Mouse (Mus musculus) cerebellum, adult 2 months (tissue): ENCODE results near the gene Gripap1. TPM values are rescaled to one million over a fixed set of nuclear protein-coding genes. Genes with fewer than 3 reads are reported as not detected.

Experiments
- DNase-seq, 2 experiments: peaks; one replicate each; pipeline ENCODE4 v3.0.0; 2021
- H3K27ac ChIP-seq: fragments of 200-500 bp; 2 replicates; pipeline ENCODE4 v1.5.1; 2012; ENCODE audit warnings: low read length, control low read depth, inconsistent platforms; ENCODE audit not compliant: insufficient read depth
- H3K27me3 ChIP-seq: fragments of 200-500 bp; 2 replicates; pipeline ENCODE4 v1.6.1; 2012; ENCODE audit warnings: inconsistent platforms, mild to moderate bottlenecking, low read length, moderate library complexity; ENCODE audit not compliant: control insufficient read depth, insufficient read depth
- H3K4me1 ChIP-seq: fragments of 200-500 bp; 2 replicates; pipeline ENCODE4 v1.6.1; 2011; ENCODE audit warnings: low read length; ENCODE audit not compliant: control insufficient read depth, insufficient read depth
- H3K4me3 ChIP-seq: fragments of 200-500 bp; replicated peaks from 2 replicates; pipeline ENCODE3; 2011; ENCODE audit warnings: mild to moderate bottlenecking, low read depth, low read length, control low read depth; ENCODE audit not compliant: insufficient read depth
- CTCF ChIP-seq: fragments of 200-500 bp; IDR thresholded peaks from 2 replicates; pipeline ENCODE4 v1.5.1; 2011; ENCODE audit warnings: low read depth, mild to moderate bottlenecking, control low read depth, low read length, moderate library complexity, borderline replicate concordance; ENCODE audit not compliant: insufficient read depth
- POLR2A ChIP-seq: fragments of 200-500 bp; IDR thresholded peaks from 2 replicates; pipeline ENCODE4 v1.6.1; 2011; ENCODE audit warnings: low read length, control low read depth, borderline replicate concordance; ENCODE audit not compliant: insufficient read depth
- WGBS: fragments of 180-500 bp; shearing (Covaris S2); methylation state at CpG from one replicate; pipeline ENCODE4 v1.1.7; 2018; 5-methylcytosine and 5-hydroxymethylcytosine counted together
- polyA plus RNA-seq: library from polyadenylated mRNA; depleted of rRNA; stranded (reverse); fragments of >200 nt; gene quantifications from 2 replicates; pipeline ENCODE4 v1.2.3, GENCODE M21; 2012; rRNA removed

Gene Gripap1
- polyA plus RNA-seq, 1 experiment = 110 TPM

DNA sequence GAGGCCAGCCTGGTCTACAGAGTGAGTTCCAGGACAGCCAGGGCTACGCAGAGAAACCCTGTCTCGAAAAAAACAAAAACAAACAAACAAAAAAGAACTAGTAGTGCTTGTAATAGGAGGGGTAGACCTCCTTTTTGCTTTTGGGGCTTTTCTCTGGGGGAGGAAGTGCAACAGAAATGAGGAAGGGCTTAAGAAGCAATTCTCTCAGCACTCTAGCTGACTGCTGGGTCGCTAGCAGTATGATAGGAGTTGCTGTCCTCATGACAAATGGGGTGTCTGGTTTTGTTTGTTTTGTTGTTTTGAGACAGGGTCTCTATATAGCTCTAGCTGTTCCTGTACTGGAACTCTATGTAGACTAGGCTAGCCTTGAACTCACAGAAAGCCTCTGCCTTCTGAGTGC, 75.0 kb downstream of the Gripap1 start:
- Histone ChIP-seq H3K27me3 (no peaks in the 10 kb centered on the region), H3K4me1 (no peaks in the 10 kb centered on the region), H3K27ac (no peak overlapping the region), H3K4me3 (no peak overlapping the region)
- no peak for DNase-seq
- WGBS = 94% methylated on average over 3 of the region's 3 CpGs
- no peak for TF ChIP-seq CTCF
- TF ChIP-seq POLR2A = no peak

DNA sequence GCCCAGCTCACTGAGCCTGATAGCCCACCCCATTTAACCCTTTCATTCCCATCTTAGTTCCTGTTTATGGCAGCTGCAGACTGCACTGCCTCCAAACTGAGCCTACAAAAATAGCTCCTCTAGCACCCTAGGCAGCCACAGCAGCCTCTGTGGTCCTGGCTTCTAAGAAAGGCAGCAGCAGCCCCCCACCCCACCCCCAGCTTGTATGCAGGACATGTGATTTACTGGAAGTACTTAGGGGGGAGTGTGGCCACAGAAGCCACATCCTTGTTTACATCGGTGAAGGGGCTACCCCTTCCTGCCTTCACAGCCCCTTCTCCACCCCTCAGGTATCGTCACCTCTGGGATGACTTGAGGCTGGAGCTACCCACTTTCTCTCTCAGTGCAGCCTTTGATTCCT, 75.8 kb downstream of the Gripap1 start:
- 74% methylated on average over 2 of the region's 2 CpGs for WGBS
- no peaks in the 10 kb centered on the region for H3K4me1 ChIP-seq
- H3K4me3 ChIP-seq = no peak overlapping the region
- no peak for DNase-seq
- H3K27me3 ChIP-seq = no peaks in the 10 kb centered on the region
- TF ChIP-seq CTCF = no peak
- TF ChIP-seq POLR2A = no peak
- no peak overlapping the region for H3K27ac ChIP-seq

- 58% methylated on average over 2 of the region's 2 CpGs for WGBS
Observed at GRCm38 (mm10) chrX:7865786-7866185, 76.2 kb downstream of the Gripap1 start.

DNA sequence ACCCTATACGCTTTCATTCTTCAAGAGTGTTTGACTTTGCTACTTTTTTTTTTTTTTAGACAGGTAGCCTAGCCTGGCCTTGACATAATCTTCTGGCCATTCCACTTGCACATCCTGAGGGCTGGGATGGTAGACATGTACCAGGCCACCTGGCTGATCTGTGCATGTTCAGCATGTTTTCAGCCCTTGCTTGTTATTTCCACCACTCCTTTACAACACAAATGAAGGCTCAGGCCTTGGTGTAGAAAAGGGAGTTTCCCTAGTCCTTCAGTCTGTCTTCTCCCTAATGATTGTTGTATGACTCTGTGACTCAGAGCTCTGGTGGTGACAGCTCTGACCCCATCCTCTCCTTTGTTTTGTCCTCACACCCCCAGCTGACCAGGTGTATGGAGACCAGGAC, 77.6 kb downstream of the Gripap1 start:
- no peaks in the 10 kb centered on the region for H3K27me3 ChIP-seq
- no peak for DNase-seq
- WGBS = 100% methylated on average over 1 of the region's 1 CpGs
- TF ChIP-seq POLR2A = no peak
- TF ChIP-seq CTCF = no peak
- no peak overlapping the region for H3K4me3 ChIP-seq
- no peak overlapping the region for H3K27ac ChIP-seq
- H3K4me1 ChIP-seq = no peaks in the 10 kb centered on the region

More at GRCm38 (mm10) chrX:7865786-7866185, 76.2 kb downstream of the Gripap1 start:
- Histone ChIP-seq H3K4me3 (no peak overlapping the region), H3K27me3 (no peaks in the 10 kb centered on the region), H3K27ac (no peak overlapping the region; the same call in 1 of the 2 replicates), H3K4me1 (no peaks in the 10 kb centered on the region)
- TF ChIP-seq CTCF (no peak), POLR2A (no peak)
- DNase-seq = no peak

GRCm38 (mm10) chrX:7868506-7868905, 78.9 kb downstream of the Gripap1 start:
- H3K27me3 ChIP-seq = no peaks in the 10 kb centered on the region
- DNase-seq = no peak
- H3K4me1 ChIP-seq = no peaks in the 10 kb centered on the region
- TF ChIP-seq CTCF (no peak), POLR2A (no peak)
- H3K4me3 ChIP-seq = no peak overlapping the region
- 44% methylated on average over 2 of the region's 2 CpGs for WGBS
- no peak overlapping the region for H3K27ac ChIP-seq

DNA sequence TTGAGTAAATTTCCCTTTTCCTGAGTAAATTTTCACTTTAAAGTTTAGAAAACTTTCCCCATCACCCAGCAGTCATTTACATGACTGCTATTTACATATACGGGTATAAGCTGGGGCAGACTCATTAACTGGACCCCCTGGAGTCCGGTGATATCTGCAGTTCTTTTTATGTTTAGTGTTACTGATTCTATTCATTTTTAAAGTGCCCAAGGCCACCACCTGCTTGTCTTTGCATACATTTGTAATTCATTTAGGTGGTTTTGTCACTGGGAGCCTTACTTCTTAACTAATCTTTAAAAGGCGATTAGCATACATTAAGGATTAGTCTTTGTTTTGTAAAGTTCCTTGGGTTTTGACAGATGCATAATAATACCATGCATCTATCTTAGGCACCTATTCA, 80.3 kb downstream of the Gripap1 start:
- no peak for DNase-seq
- no peaks in the 10 kb centered on the region for H3K4me1 ChIP-seq
- TF ChIP-seq POLR2A = no peak
- TF ChIP-seq CTCF = no peak
- WGBS = 52% methylated on average over 3 of the region's 3 CpGs
- H3K4me3 ChIP-seq = no peak overlapping the region
- no peaks in the 10 kb centered on the region for H3K27me3 ChIP-seq
- no peak overlapping the region for H3K27ac ChIP-seq

Other genes with a start within 250 kb of the Gripap1 start
- gene Foxp3, start 216.1 kb upstream of the Gripap1 start, polyA plus RNA-seq = 0.03 TPM in 1 of 2 replicates, not detected in the other
- gene Ppp1r3f, start 215.5 kb upstream of the Gripap1 start, polyA plus RNA-seq = 20.6 and 21.4 TPM in 2 replicates
- gene Ccdc22, start 184.2 kb upstream of the Gripap1 start, polyA plus RNA-seq = 31.7 and 33.4 TPM in 2 replicates
- 0.08 and 0.13 TPM in 2 replicates for gene Cacna1f, start 182.7 kb upstream of the Gripap1 start, polyA plus RNA-seq
- 945 and 955 TPM in 2 replicates for gene Syp, start 151.3 kb upstream of the Gripap1 start, polyA plus RNA-seq
- 1.7 and 2.1 TPM in 2 replicates for gene Prickle3, start 132.5 kb upstream of the Gripap1 start, polyA plus RNA-seq
- 5.2 and 6.5 TPM in 2 replicates for gene Plp2, start 118.4 kb upstream of the Gripap1 start, polyA plus RNA-seq
- 2.2 and 2.6 TPM in 2 replicates for gene Magix, start 108.5 kb upstream of the Gripap1 start, polyA plus RNA-seq
- gene Gpkow, start 92.6 kb upstream of the Gripap1 start, polyA plus RNA-seq = 30.5 and 33.1 TPM in 2 replicates
- gene Wdr45, start 75.4 kb upstream of the Gripap1 start, polyA plus RNA-seq = 81.8 and 82.7 TPM in 2 replicates
- gene Gm45208, start 67.5 kb upstream of the Gripap1 start, polyA plus RNA-seq = 0.54 TPM in 1 of 2 replicates, not detected in the other
- 166 and 179 TPM in 2 replicates for gene Praf2, start 61.3 kb upstream of the Gripap1 start, polyA plus RNA-seq
- 68.3 and 82.6 TPM in 2 replicates for gene Ccdc120, start 38.9 kb upstream of the Gripap1 start, polyA plus RNA-seq
- 24.4 and 24.5 TPM in 2 replicates for gene Tfe3, start 27.2 kb upstream of the Gripap1 start, polyA plus RNA-seq
- 5.9 and 7.6 TPM in 2 replicates for gene Kcnd1, start 32.5 kb downstream of the Gripap1 start, polyA plus RNA-seq
- gene Otud5, start 51.6 kb downstream of the Gripap1 start, polyA plus RNA-seq = 49.4 and 52.5 TPM in 2 replicates
- gene Pim2, start 88.5 kb downstream of the Gripap1 start, polyA plus RNA-seq = 47.9 and 50.5 TPM in 2 replicates
- gene Slc35a2, start 94.3 kb downstream of the Gripap1 start, polyA plus RNA-seq = 40.6 and 46.8 TPM in 2 replicates
- 165 and 174 TPM in 2 replicates for gene Pqbp1, start 109.5 kb downstream of the Gripap1 start, polyA plus RNA-seq
- 27.5 TPM in 2 replicates for gene Timm17b, start 109.6 kb downstream of the Gripap1 start, polyA plus RNA-seq
- not detected in 2 replicates for gene Gm10491, start 118.1 kb downstream of the Gripap1 start, polyA plus RNA-seq
- not detected in 2 replicates for gene Gm10490, start 119.8 kb downstream of the Gripap1 start, polyA plus RNA-seq
- gene Pcsk1n, start 130.1 kb downstream of the Gripap1 start, polyA plus RNA-seq = 395 and 461 TPM in 2 replicates
- not detected in 2 replicates for gene Eras, start 138.8 kb downstream of the Gripap1 start, polyA plus RNA-seq
- 66.2 and 71.0 TPM in 2 replicates for gene Hdac6, start 158.1 kb downstream of the Gripap1 start, polyA plus RNA-seq
- gene Gata1, start 188.3 kb downstream of the Gripap1 start, polyA plus RNA-seq = not detected in 2 replicates
- 0.90 and 1.3 TPM in 2 replicates for gene Glod5, start 228.7 kb downstream of the Gripap1 start, polyA plus RNA-seq